Mouse (Mus musculus): Measurements from ENCODE around the gene Rnase12.
"Not testable (repeated sequence)": the region's sequence is repeated elsewhere in the genome, so short reads cannot be mapped to it uniquely, and the experiment has no call there.

Rnase12 gene

DNA sequence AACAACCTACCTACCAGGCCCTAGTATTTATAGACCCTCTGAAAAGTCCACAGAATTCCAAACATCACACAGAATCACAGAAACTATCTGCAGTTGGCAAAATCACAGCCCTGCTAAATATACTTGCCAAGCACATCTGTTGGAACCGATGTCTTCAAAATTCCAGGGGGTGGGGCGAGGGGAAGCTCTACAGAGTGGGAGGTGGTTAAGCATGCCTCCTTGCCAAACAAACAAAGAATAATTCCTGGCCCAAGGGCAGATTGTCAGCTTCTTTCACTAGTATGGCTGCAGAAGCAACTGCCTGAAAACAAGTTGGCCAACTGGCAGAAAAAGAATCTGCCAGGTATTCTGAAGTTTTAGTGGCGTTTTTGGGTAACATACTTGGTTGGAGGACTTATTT, 40.2 kb downstream of the Rnase12 start:
- peak; percentile 17 for DNase-seq (ENCODE audit: low read depth)

DNA sequence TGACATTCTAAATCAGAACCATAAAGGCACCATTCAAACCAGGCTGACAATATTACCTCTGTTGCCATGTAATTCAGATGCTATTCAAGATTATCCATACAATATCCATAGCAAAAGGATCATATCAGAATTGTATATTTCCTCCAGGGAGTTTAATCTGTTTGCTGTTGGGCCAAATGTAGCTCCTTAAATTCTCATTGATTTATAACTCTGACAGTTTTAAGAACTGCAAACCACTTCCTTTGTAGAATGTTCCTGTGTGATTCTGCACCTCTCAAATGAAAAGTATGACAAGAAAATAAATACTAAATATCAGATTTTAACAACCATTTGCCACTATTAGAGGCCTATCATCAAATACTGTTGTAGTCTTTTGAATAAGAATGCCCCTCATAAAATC, 41.7 kb downstream of the Rnase12 start:
- no peak for DNase-seq (ENCODE audit: low read depth)

- not testable (repeated sequence) for DNase-seq (ENCODE audit: low read depth)
Observed at GRCm38 (mm10) chr14:51014724-51015123, 42.7 kb downstream of the Rnase12 start.

DNA sequence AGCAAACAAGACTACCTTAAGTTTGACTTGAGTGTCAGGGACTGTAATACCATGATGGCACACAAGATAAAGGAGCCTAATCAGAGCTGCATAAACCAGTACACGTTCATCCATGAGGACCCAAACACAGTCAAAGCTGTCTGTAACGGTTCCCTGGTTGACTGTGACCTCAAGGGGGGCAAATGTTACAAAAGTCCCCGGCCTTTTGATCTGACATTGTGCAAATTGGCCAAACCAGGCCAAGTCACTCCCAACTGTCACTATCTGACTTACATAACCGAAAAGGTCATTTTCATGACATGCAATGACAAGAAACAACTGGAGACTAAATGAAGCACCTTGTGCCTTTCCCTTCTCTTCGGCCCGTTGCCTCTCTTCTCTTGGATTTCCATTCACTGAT, 47.9 kb downstream of the Rnase12 start:
- DNase-seq (ENCODE audit: low read depth) = no peak

DNA sequence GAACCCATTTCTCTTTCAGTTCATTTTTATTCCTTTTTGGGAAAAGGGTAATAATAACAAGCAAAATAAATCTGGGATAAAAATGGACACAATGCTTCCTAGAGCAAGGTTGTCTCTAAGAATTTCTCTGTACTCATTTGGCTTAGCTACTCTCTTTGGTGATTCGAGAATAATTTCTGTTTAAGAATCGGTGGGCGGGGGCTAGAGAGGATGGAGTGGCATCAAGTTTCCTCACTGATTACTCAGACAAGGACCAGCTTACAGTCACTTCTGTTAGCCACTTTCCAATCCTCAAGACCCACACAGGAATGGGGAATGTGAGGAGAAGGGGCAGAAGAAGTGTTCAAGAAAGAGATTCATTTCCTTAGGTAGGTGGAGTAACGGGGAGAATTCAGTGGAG, 48.7 kb downstream of the Rnase12 start:
- no peak for DNase-seq (ENCODE audit: low read depth)

GRCm38 (mm10) chr14:51007914-51008713, 49.3 kb downstream of the Rnase12 start:
- peak; percentile 99 for DNase-seq (ENCODE audit: low read depth)

DNA sequence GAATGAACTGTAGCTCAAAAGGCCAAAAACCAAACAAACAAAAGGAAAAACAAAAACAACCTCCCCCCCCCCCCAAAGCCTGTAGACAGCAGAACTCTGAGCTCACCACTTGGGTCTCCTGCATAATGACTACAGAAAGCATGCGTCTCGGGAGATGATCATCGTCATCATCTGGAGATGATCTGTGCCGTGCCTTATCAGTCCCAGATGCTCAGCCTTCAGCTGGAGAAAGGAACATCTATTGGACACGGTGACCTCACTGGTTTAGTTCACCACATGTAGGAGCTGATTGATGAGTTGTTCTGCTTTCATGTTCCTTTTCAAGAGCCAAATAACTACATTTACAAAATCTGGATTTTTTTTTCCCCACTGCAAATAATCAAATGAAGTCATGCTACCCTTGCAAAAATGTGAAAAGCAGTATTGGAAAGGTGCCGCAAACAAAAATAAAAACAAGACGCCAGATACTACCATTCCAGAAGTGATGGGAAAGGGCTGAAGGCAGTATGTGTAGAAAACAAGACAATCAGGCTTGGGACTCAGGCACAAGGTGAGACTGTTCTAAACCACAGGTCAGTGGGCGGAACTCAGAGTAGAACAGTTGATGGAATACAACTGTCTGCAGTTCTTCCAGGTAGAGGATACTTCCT, 50.2 kb downstream of the Rnase12 start, which contains the start of gene Rnase10:
TSS of gene Rnase10 (plus strand) at position 600 of the 650 bp plus-strand sequence.
- peak; percentile 27 for DNase-seq (ENCODE audit: low read depth)

All from fibroblast of lung, adult 2 months (primary cell).